ENCODE assay signal across 26 mouse cellular contexts in the genomic region with DNA sequence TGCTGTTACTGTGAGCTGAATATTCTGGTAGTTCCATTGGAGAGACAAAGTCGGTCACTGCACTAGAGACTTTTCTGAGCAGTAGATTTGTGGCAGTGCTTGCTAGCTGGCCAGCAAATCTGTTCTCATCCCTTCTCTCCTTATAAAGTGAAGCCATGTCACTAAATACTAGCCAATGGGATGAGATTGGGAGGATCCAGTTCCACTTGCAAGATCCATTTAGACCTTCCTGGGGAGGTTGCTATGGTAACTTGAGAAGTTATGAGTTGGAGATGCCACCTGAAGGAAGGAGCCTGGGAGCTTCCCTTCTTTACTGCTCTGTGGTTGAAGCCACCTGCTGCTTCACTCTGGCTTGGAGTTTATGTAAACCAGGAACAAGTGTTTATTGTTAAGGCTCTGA. TPM values are rescaled to one million over a fixed set of nuclear protein-coding genes. Genes with fewer than 3 reads are reported as not detected.
"Had no signal": no experiment of that assay in that cellular context is flagged by ENCODE, and none has a peak within 500 bp of the region (broad histone marks: within the 10 kb centered on the region; RNA-seq: fewer than 3 reads in every experiment).

No protein-coding gene starts in this region.

- H3K9me3 ChIP-seq: limb, embryonic 13.5 days; liver, embryonic 12.5 days; liver, embryonic 15.5 days; lung, embryonic 15.5 days; midbrain, embryonic 12.5 days; midbrain, embryonic 15.5 days; stomach, embryonic 15.5 days had no signal

- H3K4me2 ChIP-seq: limb, embryonic 13.5 days; liver, embryonic 12.5 days; liver, embryonic 15.5 days; lung, embryonic 15.5 days; midbrain, embryonic 12.5 days; midbrain, embryonic 15.5 days; neural tube, embryonic 13.5 days; stomach, embryonic 15.5 days had no signal

- H3K27ac ChIP-seq: kidney, postnatal 0 days; layer of hippocampus, adult 2 months; limb, embryonic 13.5 days; liver, embryonic 12.5 days; liver, embryonic 15.5 days; midbrain, embryonic 12.5 days; midbrain, embryonic 15.5 days; neural tube, embryonic 13.5 days; stomach, embryonic 15.5 days had no signal

- ATAC-seq: liver, embryonic 12.5 days; midbrain, embryonic 15.5 days had no signal

- DNase-seq: kidney, adult 18-20 months; kidney, postnatal 25 days; layer of hippocampus, adult 9-11 months; liver; lung, adult 18-20 months; lung, postnatal 10 days; lung, postnatal 4 days; retina, postnatal 1 day; right cerebral cortex, postnatal 25 days; spleen, adult 18-20 months; thymus, postnatal 25 days had no signal

- H3K4me3 ChIP-seq: layer of hippocampus, adult 2 months; limb, embryonic 13.5 days; liver, embryonic 12.5 days; liver, embryonic 15.5 days; lung, embryonic 15.5 days; midbrain, embryonic 12.5 days; midbrain, embryonic 15.5 days; myocyte; neural tube, embryonic 13.5 days; stomach, embryonic 15.5 days had no signal

- H3K9ac ChIP-seq: limb, embryonic 13.5 days; liver, embryonic 12.5 days; liver, embryonic 15.5 days; lung, embryonic 15.5 days; midbrain, embryonic 12.5 days; midbrain, embryonic 15.5 days; neural tube, embryonic 13.5 days; stomach, embryonic 15.5 days had no signal

- H3K36me3 ChIP-seq: limb, embryonic 13.5 days; liver, embryonic 12.5 days; liver, embryonic 15.5 days; lung, embryonic 15.5 days; midbrain, embryonic 12.5 days; midbrain, embryonic 15.5 days; neural tube, embryonic 13.5 days; stomach, embryonic 15.5 days had no signal

- H3K4me1 ChIP-seq: liver, embryonic 12.5 days; liver, embryonic 15.5 days; midbrain, embryonic 12.5 days; midbrain, embryonic 15.5 days had no signal

- H3K27me3 ChIP-seq: liver, embryonic 12.5 days; liver, embryonic 15.5 days; lung, embryonic 15.5 days; midbrain, embryonic 12.5 days; midbrain, embryonic 15.5 days; neural tube, embryonic 13.5 days; stomach, embryonic 15.5 days had no signal

RNA-seq across cellular contexts. Expression of a gene that starts 8.7 kb away (rescaled TPM):
- total RNA-seq: megakaryocyte progenitor cell, adult 5-6 weeks; megakaryocyte-erythroid progenitor cell, adult 5-6 weeks; monocyte, adult 5-6 weeks; neutrophil, adult 5-6 weeks had no signal
